Mouse (Mus musculus) heart, postnatal 0 days (tissue): ENCODE measurements around the gene Scamp2. TPM values are rescaled to one million over a fixed set of nuclear protein-coding genes. Genes with fewer than 3 reads are reported as not detected.
A peak's percentile ranks its signal among the peaks of the same experiment; 100 is the strongest.

ENCODE experiments used
- ATAC-seq: fragments of 200-750 bp; cut with Nextera tagmentation; 2 replicates; pipeline ENCODE4 v1.8.0; 2017; ENCODE audit warnings: low read depth, moderate number of reproducible peaks, moderate library complexity; ENCODE audit not compliant: insufficient read depth
- DNase-seq: peaks from one replicate; pipeline ENCODE4 v3.0.0-alpha.2; 2016; ENCODE audit warnings: low spot score
- H3K27ac ChIP-seq: fragments of 300-500 bp; sonication (generic); 2 replicates; pipeline ENCODE4 v1.5.1; 2014; ENCODE audit warnings: low read depth, mild to moderate bottlenecking
- H3K27me3 ChIP-seq: fragments of 300-500 bp; sonication (generic); 2 replicates; pipeline ENCODE4 v1.6.1; 2014; ENCODE audit warnings: low read length, mixed read lengths; ENCODE audit not compliant: control insufficient read depth, insufficient read depth
- H3K36me3 ChIP-seq: fragments of 300-500 bp; sonication (generic); replicated peaks from 2 replicates; pipeline ENCODE4 v1.6.1; 2014; ENCODE audit warnings: low read length, mixed read lengths; ENCODE audit not compliant: control insufficient read depth, insufficient read depth
- H3K4me1 ChIP-seq: fragments of 300-500 bp; sonication (generic); 2 replicates; pipeline ENCODE4 v1.6.1; 2014; ENCODE audit warnings: antibody characterized with exemption; ENCODE audit not compliant: control insufficient read depth, insufficient read depth
- H3K4me2 ChIP-seq: fragments of 300-500 bp; sonication (generic); 2 replicates; pipeline ENCODE4 v1.6.1; 2014; ENCODE audit warnings: low read depth, mild to moderate bottlenecking, low read length, moderate library complexity
- H3K4me3 ChIP-seq: fragments of 300-500 bp; sonication (generic); 2 replicates; pipeline ENCODE4 v1.5.1; 2014; ENCODE audit warnings: low read depth, low read length
- H3K9ac ChIP-seq: fragments of 300-500 bp; sonication (generic); replicated peaks from 2 replicates; pipeline ENCODE4 v1.6.1; 2014; ENCODE audit warnings: low read depth, low read length, mixed read lengths
- H3K9me3 ChIP-seq: fragments of 300-500 bp; sonication (generic); replicated peaks from 2 replicates; pipeline ENCODE4 v1.6.1; 2016; ENCODE audit warnings: low read length; ENCODE audit not compliant: control insufficient read depth
- CTCF ChIP-seq: IDR thresholded peaks from 2 replicates; pipeline ENCODE4 v1.5.1; 2016; ENCODE audit warnings: antibody characterized with exemption, control low read depth, low read depth
- EP300 ChIP-seq: IDR thresholded peaks from 2 replicates; pipeline ENCODE4 v1.6.1; 2016; ENCODE audit warnings: antibody characterized with exemption, low read depth
- WGBS: fragments of 180-500 bp; shearing (Covaris S2); extraction: QIAGEN DNeasy Blood & Tissue Kit; methylation state at CpG from one replicate; pipeline ENCODE4 v1.1.7; 2014; 5-methylcytosine and 5-hydroxymethylcytosine counted together
- polyA plus RNA-seq: library from polyadenylated mRNA; unstranded; fragments of >200 nt; fragmentation: Nextera tagmentation; extraction: Ambion mirVana; gene quantifications from 2 replicates; pipeline ENCODE4 v1.2.1, GENCODE M21; 2015
- total RNA-seq: library from RNA; depleted of rRNA; stranded (reverse); fragments of >200 nt; gene quantifications from 2 replicates; pipeline ENCODE4 v1.2.3, GENCODE M21; 2014; ENCODE audit warnings: low replicate concordance

Scamp2 gene
- total and polyA plus RNA-seq, 2 experiments from 2014 or later: 45.9 to 91.7 TPM

DNA sequence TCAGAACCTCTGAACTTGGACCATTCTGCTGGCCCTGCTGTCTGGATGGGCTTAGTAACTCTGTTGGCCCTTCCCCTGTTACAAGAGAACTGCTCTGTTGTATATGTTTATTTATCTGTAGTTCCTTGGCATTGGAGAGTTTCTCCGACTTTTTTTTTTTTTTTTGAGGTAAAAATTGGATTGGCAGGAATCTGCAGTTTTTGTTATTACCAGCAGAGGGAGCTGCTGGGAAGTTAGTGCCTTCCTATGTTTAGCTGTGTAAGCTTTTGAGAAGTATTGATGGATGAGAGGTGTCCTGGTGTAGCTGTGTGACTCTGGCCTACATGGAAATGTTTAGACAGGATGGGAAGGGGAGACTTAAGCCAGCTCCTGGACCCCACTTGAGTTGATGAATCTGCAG, 19.4 kb upstream of the Scamp2 start:
- WGBS: 0% methylated on average over 1 of the region's 1 CpGs
- no peak for TF ChIP-seq EP300
- peak; percentile 72 for TF ChIP-seq CTCF
- no peak for ATAC-seq
- peak; percentile 41 for DNase-seq
- no peak overlapping the region for H3K9ac ChIP-seq
- H3K27me3 ChIP-seq: no peaks in the 10 kb centered on the region
- H3K4me3 ChIP-seq: no peak overlapping the region
- H3K4me1 ChIP-seq: peaks cover 13% of the 10 kb centered on the region
- peaks cover 59% of the 10 kb centered on the region for H3K36me3 ChIP-seq
- no peak overlapping the region for H3K4me2 ChIP-seq
- no peak overlapping the region for H3K27ac ChIP-seq
- H3K9me3 ChIP-seq: no peaks in the 10 kb centered on the region

DNA sequence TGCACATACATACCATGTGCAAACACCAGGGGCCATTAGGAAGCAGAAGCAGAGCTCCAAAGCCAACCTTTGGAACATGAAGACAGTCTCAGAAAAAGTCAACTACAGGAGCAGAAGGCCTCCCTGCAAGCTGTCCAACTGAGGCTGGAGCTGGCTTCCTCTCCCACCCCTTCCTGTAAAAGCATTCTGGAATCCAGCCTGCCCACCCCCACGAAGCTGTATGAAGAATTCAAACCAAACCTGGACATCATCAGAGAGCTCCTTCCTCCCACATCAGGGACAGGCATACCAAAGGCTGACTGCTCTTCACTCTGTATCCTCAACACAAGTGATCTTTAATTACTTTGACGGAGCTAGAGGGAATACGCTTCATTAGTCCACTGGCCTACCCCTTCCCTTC, 16.8 kb upstream of the Scamp2 start:
- no peak overlapping the region for H3K4me2 ChIP-seq
- ATAC-seq (no peak), DNase-seq (no peak)
- no peak overlapping the region for H3K27ac ChIP-seq
- WGBS: 61% methylated on average over 3 of the region's 3 CpGs
- no peak overlapping the region for H3K9ac ChIP-seq
- H3K36me3 ChIP-seq: peaks cover 79% of the 10 kb centered on the region
- H3K4me3 ChIP-seq: no peak overlapping the region
- H3K4me1 ChIP-seq: peaks cover 12% of the 10 kb centered on the region; the same call in 1 of the 2 replicates
- no peaks in the 10 kb centered on the region for H3K27me3 ChIP-seq
- no peaks in the 10 kb centered on the region for H3K9me3 ChIP-seq
- TF ChIP-seq CTCF: no peak
- TF ChIP-seq EP300: no peak

DNA sequence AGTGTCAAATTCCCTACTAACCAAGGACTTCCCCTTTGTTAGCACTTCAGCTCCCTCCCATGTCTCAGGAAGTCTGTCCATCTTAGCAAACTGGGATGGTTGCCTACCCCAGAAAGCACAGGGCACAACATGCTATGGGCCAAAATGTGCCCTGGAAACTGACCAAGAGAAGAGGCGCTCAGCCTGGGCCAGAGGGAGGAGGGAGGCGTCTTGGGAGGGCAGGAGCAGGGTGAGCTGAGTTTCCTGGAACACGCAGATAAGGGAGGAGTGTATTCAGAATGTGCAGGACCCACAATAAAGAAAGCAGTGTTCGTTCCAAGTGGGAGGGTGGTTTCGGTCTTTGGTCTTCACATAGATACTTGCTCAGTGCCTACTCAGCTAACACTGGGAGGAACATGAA, 13.5 kb upstream of the Scamp2 start:
- DNase-seq (peak; percentile 30), ATAC-seq (no peak)
- TF ChIP-seq CTCF (no peak), EP300 (no peak)
- H3K4me3 ChIP-seq: no peak overlapping the region
- peaks cover 66% of the 10 kb centered on the region for H3K36me3 ChIP-seq
- WGBS: 54% methylated on average over 5 of the region's 5 CpGs
- H3K4me1 ChIP-seq: peaks cover 39% of the 10 kb centered on the region
- H3K9ac ChIP-seq: no peak overlapping the region
- no peaks in the 10 kb centered on the region for H3K27me3 ChIP-seq
- no peaks in the 10 kb centered on the region for H3K9me3 ChIP-seq
- H3K27ac ChIP-seq: no peak overlapping the region
- H3K4me2 ChIP-seq: no peak overlapping the region

DNA sequence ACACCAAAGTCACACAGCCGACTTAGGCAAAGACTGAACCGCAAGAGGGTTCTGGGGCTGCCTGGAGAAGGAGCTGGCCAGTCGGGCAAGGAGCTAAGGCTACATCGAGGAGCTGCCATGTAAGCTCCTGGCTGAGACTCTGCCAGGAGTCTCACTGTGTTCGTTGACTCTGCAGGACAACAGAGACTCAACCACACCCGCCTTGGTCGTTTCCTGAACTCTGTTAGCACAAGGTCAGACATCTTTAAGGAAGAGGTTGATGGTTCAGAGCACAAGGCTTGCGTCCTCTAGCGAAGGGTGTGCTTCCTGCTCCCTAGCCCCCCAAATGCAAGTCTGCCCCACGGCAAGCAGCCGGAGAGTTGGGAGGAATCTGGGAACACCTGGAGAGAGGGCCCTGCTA, 12.9 kb upstream of the Scamp2 start:
- H3K9me3 ChIP-seq: no peaks in the 10 kb centered on the region
- H3K27me3 ChIP-seq: no peaks in the 10 kb centered on the region
- DNase-seq (no peak), ATAC-seq (no peak)
- H3K27ac ChIP-seq: no peak overlapping the region
- peaks cover 61% of the 10 kb centered on the region for H3K36me3 ChIP-seq
- peaks cover 39% of the 10 kb centered on the region for H3K4me1 ChIP-seq
- TF ChIP-seq EP300: no peak
- no peak for TF ChIP-seq CTCF
- 86% methylated on average over 11 of the region's 11 CpGs for WGBS
- no peak overlapping the region for H3K9ac ChIP-seq
- no peak overlapping the region for H3K4me2 ChIP-seq
- no peak overlapping the region for H3K4me3 ChIP-seq

DNA sequence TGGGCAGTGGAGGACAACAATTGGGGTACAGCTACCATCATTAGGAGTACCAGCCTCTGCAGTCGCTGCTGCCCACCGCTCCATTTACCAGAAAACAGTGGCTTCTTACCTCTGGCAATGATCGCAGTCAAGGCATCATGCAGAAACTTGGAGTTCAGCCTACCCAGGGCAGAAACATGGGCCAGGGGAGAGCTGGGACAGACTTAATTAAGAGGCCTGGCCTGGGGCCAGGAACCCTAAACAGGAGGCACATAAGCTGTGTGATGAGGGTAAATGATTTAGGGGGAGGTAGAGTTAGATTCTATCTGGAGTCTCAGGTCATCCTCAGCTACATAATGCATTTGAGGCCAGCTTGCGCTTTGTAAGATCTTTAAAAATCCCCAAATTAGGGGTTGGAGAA, 11.6 kb upstream of the Scamp2 start:
- Histone ChIP-seq H3K36me3 (peaks cover 47% of the 10 kb centered on the region), H3K27me3 (no peaks in the 10 kb centered on the region), H3K4me1 (peaks cover 39% of the 10 kb centered on the region), H3K4me3 (no peak overlapping the region), H3K4me2 (no peak overlapping the region), H3K27ac (peak overlapping the region; percentile 89), H3K9me3 (no peaks in the 10 kb centered on the region), H3K9ac (no peak overlapping the region)
- TF ChIP-seq CTCF (no peak), EP300 (no peak)
- 70% methylated on average over 4 of the region's 4 CpGs for WGBS
- DNase-seq: no peak
- no peak for ATAC-seq

DNA sequence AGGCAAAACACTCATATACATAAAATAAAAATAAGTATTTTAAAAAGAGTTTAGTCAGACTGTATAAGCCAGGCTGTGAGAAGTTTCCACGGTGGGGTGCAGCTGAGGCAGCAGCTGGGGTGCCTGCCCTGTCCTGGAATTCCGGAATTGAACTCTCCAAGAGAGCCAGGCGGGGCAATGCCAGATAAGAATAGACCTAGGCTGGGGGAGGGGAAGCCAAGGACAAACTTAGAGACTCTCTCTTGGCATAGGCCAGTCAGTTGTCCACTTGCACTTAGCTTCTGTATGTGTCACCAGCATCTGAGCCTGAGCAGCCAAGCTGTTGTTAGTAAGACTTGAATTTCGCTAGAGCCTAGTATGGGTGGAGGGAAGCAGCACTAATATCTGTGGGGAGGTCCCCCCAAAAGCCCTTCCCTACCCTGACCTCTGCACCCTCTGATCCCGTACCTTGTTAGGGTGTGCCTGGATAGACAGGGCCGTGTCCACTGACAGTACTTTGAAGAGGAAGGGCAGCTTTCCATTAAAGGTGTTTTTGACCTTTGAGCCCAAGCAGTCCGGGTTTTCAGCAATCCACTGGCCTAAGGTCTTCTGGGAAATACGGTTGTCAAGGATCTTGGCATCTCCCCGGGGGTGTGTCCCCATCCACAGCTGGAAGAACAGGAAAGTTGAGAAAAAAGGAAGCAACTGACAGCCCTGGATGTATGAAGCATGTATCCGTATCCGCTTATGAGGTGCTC, 10.4 kb upstream of the Scamp2 start:
- DNase-seq: peak; percentile 83

More for the DNA sequence above, 10.4 kb upstream of the Scamp2 start:
- Histone ChIP-seq H3K4me1 (peaks cover 39% of the 10 kb centered on the region), H3K9me3 (no peaks in the 10 kb centered on the region), H3K4me2 (peak overlapping the region; percentile 29), H3K9ac (no peak overlapping the region; the same call in 1 of the 2 replicates), H3K4me3 (no peak overlapping the region), H3K27ac (peak overlapping the region; percentile 89), H3K36me3 (peaks cover 36% of the 10 kb centered on the region), H3K27me3 (no peaks in the 10 kb centered on the region)
- TF ChIP-seq CTCF: no peak
- peak; percentile 46; the same call in 1 of the 2 replicates for TF ChIP-seq EP300
- 49% methylated on average over 11 of the region's 11 CpGs for WGBS
- ATAC-seq: peak; percentile 85
